Comparison of ENCODE assay signal across 15 mouse cellular contexts in genomic region chr9:64791676-64792075, GRCm38 (mm10). TPM values are rescaled to one million over a fixed set of nuclear protein-coding genes. Genes with fewer than 3 reads are reported as not detected.
DNase-seq lines count a peak whose midpoint lies in the region; ATAC-seq and TF ChIP-seq lines count a peak whose summit lies in the region.
"Had no signal": no experiment of that assay in that cellular context is flagged by ENCODE, and none has a peak within 500 bp of the region (broad histone marks: within the 10 kb centered on the region; RNA-seq: fewer than 3 reads in every experiment).

No protein-coding gene starts in this region.

- peaks cover 19% of the 10 kb centered on the region for H3K4me1 ChIP-seq in heart, embryonic 13.5 days
- no peaks in the 10 kb centered on the region for H3K4me1 ChIP-seq in heart, embryonic 11.5 days (ENCODE audit: control insufficient read depth, insufficient read depth, low read length)
- no peaks in the 10 kb centered on the region for H3K4me1 ChIP-seq in lung, postnatal 0 days (ENCODE audit: insufficient read depth, low read depth, low read length)
- peaks cover 16% of the 10 kb centered on the region for H3K4me1 ChIP-seq in lung, adult 2 months (ENCODE audit: control insufficient read depth, insufficient read depth, low read length)
- H3K4me1 ChIP-seq in embryonic facial prominence, embryonic 14.5 days (ENCODE audit: control insufficient read depth, insufficient read depth, low read length): peaks cover 27% of the 10 kb centered on the region
- peaks cover 67% of the 10 kb centered on the region for H3K4me1 ChIP-seq in liver, embryonic 16.5 days (ENCODE audit: control insufficient read depth, low read depth, low read length)
- H3K4me1 ChIP-seq: limb, embryonic 13.5 days; midbrain, embryonic 12.5 days had no signal

- no peak overlapping the region for H3K9ac ChIP-seq in heart, embryonic 13.5 days
- H3K9ac ChIP-seq in heart, embryonic 11.5 days (ENCODE audit: low read depth, low read length): no peak overlapping the region
- no peak overlapping the region for H3K9ac ChIP-seq in lung, postnatal 0 days (replicated peaks; ENCODE audit: low read depth)
- H3K9ac ChIP-seq in embryonic facial prominence, embryonic 14.5 days (ENCODE audit: low read depth, low read length): no peak overlapping the region
- H3K9ac ChIP-seq in liver, embryonic 16.5 days (ENCODE audit: low read depth, low read length): no peak overlapping the region; the same call in 1 of the 2 replicates
- H3K9ac ChIP-seq: forebrain, embryonic 13.5 days; limb, embryonic 13.5 days; midbrain, embryonic 12.5 days had no signal

- no peak for TF ChIP-seq POLR2A in lung, adult 2 months (IDR thresholded peaks at IDR 0.05; ENCODE audit: borderline replicate concordance, extremely low read depth, low read depth, low read length)

- TF ChIP-seq EP300 in lung, postnatal 0 days (IDR thresholded peaks at IDR 0.05): peak; percentile 23; the same call in 1 of the 2 replicates

- peak; percentile 66 for DNase-seq in lung, postnatal 0 days (ENCODE audit: low spot score)
- no peak for DNase-seq in lung, adult 2 months
- DNase-seq in embryonic facial prominence, embryonic 14.5 days (ENCODE audit: low spot score): no peak
- no peak for DNase-seq in left cerebral cortex, adult 18-20 months (ENCODE audit: low spot score in 2 of 2)
- DNase-seq: cerebellum, adult 9-11 months; gastrocnemius, postnatal 10 days; kidney, adult 11 months had no signal

- no peaks in the 10 kb centered on the region for H3K36me3 ChIP-seq in heart, embryonic 13.5 days
- H3K36me3 ChIP-seq in heart, embryonic 11.5 days (ENCODE audit: control insufficient read depth, insufficient read depth, low read length): no peaks in the 10 kb centered on the region
- no peaks in the 10 kb centered on the region for H3K36me3 ChIP-seq in lung, postnatal 0 days (ENCODE audit: insufficient read depth, low read length)
- H3K36me3 ChIP-seq in embryonic facial prominence, embryonic 14.5 days (ENCODE audit: control insufficient read depth, insufficient read depth, low read length): no peaks in the 10 kb centered on the region
- H3K36me3 ChIP-seq in liver, embryonic 16.5 days (ENCODE audit: control insufficient read depth, insufficient read depth): no peaks in the 10 kb centered on the region
- H3K36me3 ChIP-seq: G1E; limb, embryonic 13.5 days; midbrain, embryonic 12.5 days had no signal

- H3K9me3 ChIP-seq in heart, embryonic 13.5 days: no peaks in the 10 kb centered on the region
- H3K9me3 ChIP-seq in heart, embryonic 11.5 days (replicated peaks; ENCODE audit: control insufficient read depth, low read length): no peaks in the 10 kb centered on the region
- no peaks in the 10 kb centered on the region for H3K9me3 ChIP-seq in lung, postnatal 0 days (ENCODE audit: low read length)
- H3K9me3 ChIP-seq in embryonic facial prominence, embryonic 14.5 days (ENCODE audit: control insufficient read depth, low read length): no peaks in the 10 kb centered on the region
- no peaks in the 10 kb centered on the region for H3K9me3 ChIP-seq in liver, embryonic 16.5 days (replicated peaks; ENCODE audit: control insufficient read depth, low read length)
- H3K9me3 ChIP-seq: forebrain, embryonic 13.5 days; G1E; limb, embryonic 13.5 days; midbrain, embryonic 12.5 days had no signal

- ATAC-seq in heart, embryonic 13.5 days (ENCODE audit: extremely low read depth, insufficient number of reproducible peaks, low FRiP score, low TSS enrichment): no peak
- no peak for ATAC-seq in heart, embryonic 11.5 days (replicated peaks; ENCODE audit: insufficient number of reproducible peaks, low FRiP score, low TSS enrichment)
- ATAC-seq in lung, postnatal 0 days: no peak
- no peak for ATAC-seq in embryonic facial prominence, embryonic 14.5 days (ENCODE audit: low read depth)
- ATAC-seq in liver, embryonic 16.5 days (ENCODE audit: low read depth): no peak
- no peak for ATAC-seq in CD4-positive, CD25-positive, alpha-beta regulatory T cell, adult 4 months
- ATAC-seq: forebrain, embryonic 13.5 days had no signal

- no peak for TF ChIP-seq CTCF in lung, postnatal 0 days (IDR thresholded peaks at IDR 0.05)
- TF ChIP-seq CTCF in lung, adult 2 months (IDR thresholded peaks at IDR 0.05; ENCODE audit: insufficient read depth, low read length): no peak

- H3K4me2 ChIP-seq in heart, embryonic 13.5 days: no peak overlapping the region
- no peak overlapping the region for H3K4me2 ChIP-seq in heart, embryonic 11.5 days
- H3K4me2 ChIP-seq in lung, postnatal 0 days (replicated peaks; ENCODE audit: low read depth, low read length): no peak overlapping the region
- no peak overlapping the region for H3K4me2 ChIP-seq in embryonic facial prominence, embryonic 14.5 days (ENCODE audit: low read depth, low read length)
- no peak overlapping the region; the same call in 1 of the 2 replicates for H3K4me2 ChIP-seq in liver, embryonic 16.5 days (ENCODE audit: low read depth, low read length)
- H3K4me2 ChIP-seq: forebrain, embryonic 13.5 days; limb, embryonic 13.5 days; midbrain, embryonic 12.5 days had no signal

- WGBS in heart, embryonic 13.5 days: 48% methylated on average over 1 of the region's 1 CpGs
- WGBS in heart, embryonic 11.5 days (ENCODE audit: insufficient replicate concordance): 70% methylated on average over 1 of the region's 1 CpGs
- 45% methylated on average over 1 of the region's 1 CpGs for WGBS in lung, postnatal 0 days
- 60% methylated on average over 1 of the region's 1 CpGs for WGBS in lung, adult 2 months
- WGBS in embryonic facial prominence, embryonic 14.5 days: 31% methylated on average over 1 of the region's 1 CpGs
- WGBS in liver, embryonic 16.5 days (ENCODE audit: insufficient replicate concordance): 77% methylated on average over 1 of the region's 1 CpGs

- H3K27me3 ChIP-seq in heart, embryonic 13.5 days (replicated peaks): no peaks in the 10 kb centered on the region
- H3K27me3 ChIP-seq in heart, embryonic 11.5 days (ENCODE audit: control insufficient read depth, insufficient read depth, low read length): no peaks in the 10 kb centered on the region
- H3K27me3 ChIP-seq in lung, postnatal 0 days (replicated peaks; ENCODE audit: insufficient read depth, low read length): no peaks in the 10 kb centered on the region
- H3K27me3 ChIP-seq in embryonic facial prominence, embryonic 14.5 days (replicated peaks; ENCODE audit: control insufficient read depth, insufficient read depth, low read length): no peaks in the 10 kb centered on the region
- no peaks in the 10 kb centered on the region for H3K27me3 ChIP-seq in liver, embryonic 16.5 days (ENCODE audit: control insufficient read depth, insufficient read depth, low read depth, low read length)
- H3K27me3 ChIP-seq: forebrain, embryonic 13.5 days; limb, embryonic 13.5 days; midbrain, embryonic 12.5 days had no signal

- peak overlapping the region; percentile 34; the same call in 1 of the 2 replicates for H3K27ac ChIP-seq in heart, embryonic 13.5 days (replicated peaks)
- H3K27ac ChIP-seq in heart, embryonic 11.5 days (ENCODE audit: low read depth, low read length): no peak overlapping the region
- H3K27ac ChIP-seq in lung, postnatal 0 days (ENCODE audit: low read length): peak overlapping the region; percentile 54
- H3K27ac ChIP-seq in embryonic facial prominence, embryonic 14.5 days (replicated peaks; ENCODE audit: low read depth, low read length): peak overlapping the region; percentile 42; the same call in 1 of the 2 replicates
- peak overlapping the region; percentile 99 for H3K27ac ChIP-seq in liver, embryonic 16.5 days (ENCODE audit: low read length)
- H3K27ac ChIP-seq: forebrain, embryonic 13.5 days; limb, embryonic 13.5 days; midbrain, embryonic 12.5 days had no signal

- no peak overlapping the region for H3K4me3 ChIP-seq in heart, embryonic 13.5 days
- H3K4me3 ChIP-seq in heart, embryonic 11.5 days (ENCODE audit: low read depth, low read length): no peak overlapping the region
- no peak overlapping the region for H3K4me3 ChIP-seq in lung, postnatal 0 days (ENCODE audit: low read depth, low read length)
- H3K4me3 ChIP-seq in lung, adult 2 months (replicated peaks; ENCODE audit: extremely low read depth, low read depth, low read length): no peak overlapping the region
- H3K4me3 ChIP-seq in embryonic facial prominence, embryonic 14.5 days (ENCODE audit: low read depth, low read length): no peak overlapping the region
- H3K4me3 ChIP-seq in liver, embryonic 16.5 days (ENCODE audit: low read depth, low read length): no peak overlapping the region
- H3K4me3 ChIP-seq: forebrain, embryonic 13.5 days; limb, embryonic 13.5 days; midbrain, embryonic 12.5 days had no signal

RNA-seq across cellular contexts. Expression of gene Dennd4a, which starts 19.5 kb away (rescaled TPM):
- polyA plus RNA-seq in heart, embryonic 13.5 days (2015; fragmentation: Nextera tagmentation; extraction: Ambion mirVana): 4.8 and 5.9 TPM in 2 replicates
- polyA plus RNA-seq in heart, embryonic 11.5 days (2014; fragmentation: Nextera tagmentation; extraction: Ambion mirVana): 7.1 and 8.4 TPM in 2 replicates
- 6.3 and 7.1 TPM in 2 replicates for polyA plus RNA-seq in lung, postnatal 0 days (2015; fragmentation: Nextera tagmentation; extraction: Ambion mirVana)
- 9.0 and 16.5 TPM in 2 replicates for polyA plus RNA-seq in lung, adult 2 months (2012; rRNA removed)
- 7.5 and 8.9 TPM in 2 replicates for polyA plus RNA-seq in embryonic facial prominence, embryonic 14.5 days (2014; fragmentation: Nextera tagmentation; extraction: Ambion mirVana)
- polyA plus RNA-seq in liver, embryonic 16.5 days (2015; fragmentation: Nextera tagmentation; extraction: Ambion mirVana): 40.8 and 42.3 TPM in 2 replicates
- 10 to 100 TPM; 54.2 to 55.6 TPM for total RNA-seq in left cerebral cortex, adult 18-20 months (2021)
- polyA plus RNA-seq in CD4-positive, CD25-positive, alpha-beta regulatory T cell, adult 4 months (2017; shearing (Covaris generic)): 10 to 100 TPM; 22.1 to 25.3 TPM

RNA-seq across cellular contexts. Expression of gene Rab11a, which starts 54.1 kb away (rescaled TPM):
- polyA plus RNA-seq in heart, embryonic 13.5 days (2015; fragmentation: Nextera tagmentation; extraction: Ambion mirVana): 335 and 366 TPM in 2 replicates
- 360 and 376 TPM in 2 replicates for polyA plus RNA-seq in heart, embryonic 11.5 days (2014; fragmentation: Nextera tagmentation; extraction: Ambion mirVana)
- polyA plus RNA-seq in lung, postnatal 0 days (2015; fragmentation: Nextera tagmentation; extraction: Ambion mirVana): 608 and 674 TPM in 2 replicates
- polyA plus RNA-seq in lung, adult 2 months (2012; rRNA removed): 74.4 and 109 TPM in 2 replicates
- polyA plus RNA-seq in embryonic facial prominence, embryonic 14.5 days (2014; fragmentation: Nextera tagmentation; extraction: Ambion mirVana): 401 and 403 TPM in 2 replicates
- 198 and 207 TPM in 2 replicates for polyA plus RNA-seq in liver, embryonic 16.5 days (2015; fragmentation: Nextera tagmentation; extraction: Ambion mirVana)
- 100 to 1,000 TPM; 229 to 237 TPM for total RNA-seq in left cerebral cortex, adult 18-20 months (2021)
- polyA plus RNA-seq in CD4-positive, CD25-positive, alpha-beta regulatory T cell, adult 4 months (2017; shearing (Covaris generic)): 100 to 1,000 TPM; 166 to 218 TPM
